Mouse (Mus musculus): ENCODE results near the gene Igdcc4.
"Not testable (repeated sequence)": the region's sequence is repeated elsewhere in the genome, so short reads cannot be mapped to it uniquely, and the experiment has no call there.

Gene Igdcc4

GRCm38 (mm10) chr9:65100991-65101685 lies at the start of gene Igdcc4:
Gene Igdcc4 (plus strand): TSS chr9:65101486.
- no peak for DNase-seq (ENCODE audit: low spot score)

- no peak for DNase-seq (ENCODE audit: low spot score)
Observed at GRCm38 (mm10) chr9:65064251-65064650, 37.0 kb upstream of the Igdcc4 start.

GRCm38 (mm10) chr9:65070587-65070986 lies 30.7 kb upstream of the Igdcc4 start:
- no peak for DNase-seq (ENCODE audit: low spot score)

- DNase-seq (ENCODE audit: low spot score) = no peak
Observed at GRCm38 (mm10) chr9:65073555-65073954, 27.7 kb upstream of the Igdcc4 start.

- DNase-seq (ENCODE audit: low spot score) = no peak
Observed at GRCm38 (mm10) chr9:65074251-65074650, 27.0 kb upstream of the Igdcc4 start.

GRCm38 (mm10) chr9:65074855-65075493 lies 26.3 kb upstream of the Igdcc4 start:
- no peak for DNase-seq (ENCODE audit: low spot score)

- DNase-seq (ENCODE audit: low spot score) = no peak
Observed at GRCm38 (mm10) chr9:65077536-65077935, 23.8 kb upstream of the Igdcc4 start.

- DNase-seq (ENCODE audit: low spot score) = not testable (repeated sequence)
Observed at GRCm38 (mm10) chr9:65080141-65080540, 21.1 kb upstream of the Igdcc4 start.

GRCm38 (mm10) chr9:65083075-65083765 lies 18.1 kb upstream of the Igdcc4 start:
- no peak for DNase-seq (ENCODE audit: low spot score)

- DNase-seq (ENCODE audit: low spot score) = no peak
Observed at GRCm38 (mm10) chr9:65084198-65084807, 17.0 kb upstream of the Igdcc4 start.

- no peak for DNase-seq (ENCODE audit: low spot score)
Observed at GRCm38 (mm10) chr9:65085270-65085669, 16.0 kb upstream of the Igdcc4 start.

GRCm38 (mm10) chr9:65086801-65087200 lies 14.5 kb upstream of the Igdcc4 start:
- DNase-seq (ENCODE audit: low spot score) = no peak

- no peak for DNase-seq (ENCODE audit: low spot score)
Observed at GRCm38 (mm10) chr9:65087490-65087889, 13.8 kb upstream of the Igdcc4 start.

GRCm38 (mm10) chr9:65094237-65094636 lies 7.0 kb upstream of the Igdcc4 start:
- DNase-seq (ENCODE audit: low spot score) = no peak

- DNase-seq (ENCODE audit: low spot score) = no peak
Observed at GRCm38 (mm10) chr9:65101686-65102376, 545 bp downstream of the Igdcc4 start.

GRCm38 (mm10) chr9:65102377-65103172 lies 1.3 kb downstream of the Igdcc4 start:
- no peak for DNase-seq (ENCODE audit: low spot score)

GRCm38 (mm10) chr9:65103173-65103752 lies 2.0 kb downstream of the Igdcc4 start:
- DNase-seq (ENCODE audit: low spot score) = no peak

- DNase-seq (ENCODE audit: low spot score) = no peak
Observed at GRCm38 (mm10) chr9:65106821-65107220, 5.5 kb downstream of the Igdcc4 start.

- no peak for DNase-seq (ENCODE audit: low spot score)
Observed at GRCm38 (mm10) chr9:65107893-65108292, 6.6 kb downstream of the Igdcc4 start.

- no peak for DNase-seq (ENCODE audit: low spot score)
Observed at GRCm38 (mm10) chr9:65109132-65110072, 8.1 kb downstream of the Igdcc4 start.

Measured in urinary bladder, postnatal 10 days (tissue).